Mouse (Mus musculus) hindbrain, embryonic 11.5 days (tissue): ENCODE measurements around the gene Eif2ak1. TPM values are rescaled to one million over a fixed set of nuclear protein-coding genes. Genes with fewer than 3 reads are reported as not detected.

Source experiments
- ATAC-seq: fragments of 200-750 bp; cut with Nextera tagmentation; 2 replicates; pipeline ENCODE4 v1.8.0; 2017; ENCODE audit warnings: mild to moderate bottlenecking, moderate TSS enrichment, moderate library complexity; ENCODE audit not compliant: low FRiP score
- DNase-seq: peaks from one replicate; pipeline ENCODE4 v3.0.0-alpha.2; 2015; ENCODE audit warnings: low spot score
- H3K27ac ChIP-seq: fragments of 300-500 bp; sonication (generic); 2 replicates; pipeline ENCODE4 v1.5.1; 2014; ENCODE audit warnings: mild to moderate bottlenecking, low read depth, low read length
- H3K27me3 ChIP-seq: fragments of 300-500 bp; sonication (generic); 2 replicates; pipeline ENCODE4 v1.6.1; 2014; ENCODE audit warnings: mild to moderate bottlenecking, low read length, moderate library complexity, mixed read lengths; ENCODE audit not compliant: control insufficient read depth, insufficient read depth
- H3K36me3 ChIP-seq: fragments of 300-500 bp; sonication (generic); 2 replicates; pipeline ENCODE4 v1.6.1; 2014; ENCODE audit warnings: mild to moderate bottlenecking, low read length, moderate library complexity, mixed read lengths; ENCODE audit not compliant: control insufficient read depth, insufficient read depth
- H3K4me1 ChIP-seq: fragments of 300-500 bp; sonication (generic); replicated peaks from 2 replicates; pipeline ENCODE4 v1.6.1; 2014; ENCODE audit warnings: low read length, mixed read lengths; ENCODE audit not compliant: control insufficient read depth, insufficient read depth
- H3K4me2 ChIP-seq: fragments of 300-500 bp; sonication (generic); replicated peaks from 2 replicates; pipeline ENCODE4 v1.6.1; 2014; ENCODE audit warnings: mild to moderate bottlenecking, low read depth, low read length
- H3K4me3 ChIP-seq: fragments of 300-500 bp; sonication (generic); 2 replicates; pipeline ENCODE4 v1.5.1; 2014; ENCODE audit warnings: low read depth, low read length
- H3K9ac ChIP-seq: fragments of 300-500 bp; sonication (generic); 2 replicates; pipeline ENCODE4 v1.6.1; 2014; ENCODE audit warnings: low read depth, low read length
- H3K9me3 ChIP-seq: fragments of 300-500 bp; sonication (generic); 2 replicates; pipeline ENCODE4 v1.6.1; 2016; ENCODE audit warnings: low read length; ENCODE audit not compliant: control insufficient read depth
- WGBS: fragments of 180-500 bp; shearing (Covaris S2); extraction: QIAGEN DNeasy Blood & Tissue Kit; methylation state at CpG from one replicate; pipeline ENCODE4 v1.1.7; 2014; 5-methylcytosine and 5-hydroxymethylcytosine counted together
- polyA plus RNA-seq: library from polyadenylated mRNA; unstranded; fragments of >200 nt; fragmentation: Nextera tagmentation; extraction: Ambion mirVana; gene quantifications from 2 replicates; pipeline ENCODE4 v1.2.1, GENCODE M21; 2014

The Eif2ak1 gene
- polyA plus RNA-seq, 1 experiment from 2014 or later, result 55.2 TPM

DNA sequence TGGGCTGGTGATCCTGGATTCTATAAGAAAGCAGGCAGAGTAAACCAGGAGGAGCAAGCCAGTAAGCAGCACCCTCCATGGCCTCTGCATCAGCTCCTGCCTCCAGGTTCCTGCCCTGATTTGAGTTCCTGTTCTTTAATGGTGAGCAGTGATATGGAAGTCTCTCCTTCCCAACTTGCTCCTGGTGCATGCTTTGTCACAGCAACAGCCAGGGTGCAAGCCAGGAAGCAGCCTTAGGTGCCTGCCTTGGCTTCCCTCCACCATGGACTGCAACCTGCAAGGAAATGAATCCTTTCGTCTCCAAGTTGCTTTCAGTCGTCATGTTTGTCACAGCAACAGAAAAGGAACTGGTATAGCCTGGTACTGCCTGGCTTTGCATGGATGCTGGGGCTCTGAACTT lies 3.0 kb upstream of the Eif2ak1 start:
- DNase-seq, result no peak
- Histone ChIP-seq H3K4me2 (no peak overlapping the region), H3K27me3 (no peaks in the 10 kb centered on the region), H3K9me3 (no peaks in the 10 kb centered on the region), H3K36me3 (no peaks in the 10 kb centered on the region), H3K9ac (no peak overlapping the region), H3K27ac (no peak overlapping the region), H3K4me3 (no peak overlapping the region), H3K4me1 (peaks cover 3% of the 10 kb centered on the region; the same call in 1 of the 2 replicates)
- 83% methylated on average over 2 of the region's 2 CpGs for WGBS
- ATAC-seq, result no peak

DNA sequence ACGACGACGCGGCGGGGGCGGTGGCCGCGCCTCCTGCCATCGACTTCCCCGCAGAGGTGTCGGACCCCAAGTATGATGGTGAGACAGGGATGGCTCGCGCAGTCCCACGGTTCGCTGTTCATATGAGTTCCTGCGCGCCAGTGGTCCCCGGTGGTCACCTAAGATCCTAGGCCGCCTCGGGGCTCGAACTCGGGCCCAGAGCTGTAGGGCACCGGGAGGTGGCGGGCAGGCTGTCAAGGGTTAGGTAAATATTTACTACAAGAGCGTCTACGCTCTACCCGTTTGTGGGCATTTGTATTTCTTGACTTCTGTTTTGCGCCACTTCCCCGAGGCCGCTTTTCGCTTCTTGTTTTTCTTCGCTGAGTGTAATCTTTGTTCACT lies 333 bp downstream of the Eif2ak1 start:
- no peaks in the 10 kb centered on the region for H3K9me3 ChIP-seq
- peaks cover 3% of the 10 kb centered on the region; the same call in 1 of the 2 replicates for H3K4me1 ChIP-seq
- peak overlapping the region; percentile 86 for H3K4me3 ChIP-seq
- no peaks in the 10 kb centered on the region for H3K27me3 ChIP-seq
- no peak overlapping the region for H3K27ac ChIP-seq
- H3K4me2 ChIP-seq, result peak overlapping the region; percentile 60
- H3K36me3 ChIP-seq, result no peaks in the 10 kb centered on the region
- peak overlapping the region; percentile 78 for H3K9ac ChIP-seq
- DNase-seq (no peak), ATAC-seq (peak; percentile 82)
- under 1% methylated on average over 32 of the region's 32 CpGs for WGBS

GRCm38 (mm10) chr5:143818461-143818860 lies 873 bp downstream of the Eif2ak1 start:
- Histone ChIP-seq H3K27ac (no peak overlapping the region), H3K4me3 (peak overlapping the region; percentile 86), H3K4me1 (peaks cover 3% of the 10 kb centered on the region; the same call in 1 of the 2 replicates), H3K4me2 (peak overlapping the region; percentile 60), H3K36me3 (no peaks in the 10 kb centered on the region), H3K9ac (peak overlapping the region; percentile 78), H3K27me3 (no peaks in the 10 kb centered on the region), H3K9me3 (no peaks in the 10 kb centered on the region)
- DNase-seq (no peak), ATAC-seq (no peak)
- WGBS, result 19% methylated on average over 10 of the region's 10 CpGs

DNA sequence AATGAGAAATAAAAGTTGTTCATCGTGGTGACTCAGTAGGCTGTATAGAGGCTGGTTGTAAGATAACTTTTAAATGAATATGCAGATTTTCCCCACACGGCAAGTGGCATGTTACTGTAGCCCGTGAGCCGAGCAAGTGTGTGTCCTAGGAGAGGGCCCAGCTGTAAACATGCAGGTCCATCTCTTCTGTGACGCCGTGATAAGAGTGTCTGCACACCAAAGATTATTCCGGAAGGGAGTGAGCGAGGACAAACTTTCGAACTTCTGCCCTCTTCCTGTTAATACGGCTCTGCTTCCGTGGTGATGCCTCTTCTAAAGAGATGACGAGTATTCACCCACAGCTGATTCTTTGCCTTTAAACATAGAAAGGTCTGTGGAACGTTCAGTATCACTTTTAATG lies 1.4 kb downstream of the Eif2ak1 start:
- Histone ChIP-seq H3K4me1 (peaks cover 3% of the 10 kb centered on the region; the same call in 1 of the 2 replicates), H3K27ac (no peak overlapping the region), H3K4me2 (no peak overlapping the region), H3K4me3 (peak overlapping the region; percentile 86; the same call in 1 of the 2 replicates), H3K36me3 (no peaks in the 10 kb centered on the region), H3K9ac (no peak overlapping the region), H3K9me3 (no peaks in the 10 kb centered on the region), H3K27me3 (no peaks in the 10 kb centered on the region)
- no peak for DNase-seq
- 88% methylated on average over 13 of the region's 13 CpGs for WGBS
- no peak for ATAC-seq

DNA sequence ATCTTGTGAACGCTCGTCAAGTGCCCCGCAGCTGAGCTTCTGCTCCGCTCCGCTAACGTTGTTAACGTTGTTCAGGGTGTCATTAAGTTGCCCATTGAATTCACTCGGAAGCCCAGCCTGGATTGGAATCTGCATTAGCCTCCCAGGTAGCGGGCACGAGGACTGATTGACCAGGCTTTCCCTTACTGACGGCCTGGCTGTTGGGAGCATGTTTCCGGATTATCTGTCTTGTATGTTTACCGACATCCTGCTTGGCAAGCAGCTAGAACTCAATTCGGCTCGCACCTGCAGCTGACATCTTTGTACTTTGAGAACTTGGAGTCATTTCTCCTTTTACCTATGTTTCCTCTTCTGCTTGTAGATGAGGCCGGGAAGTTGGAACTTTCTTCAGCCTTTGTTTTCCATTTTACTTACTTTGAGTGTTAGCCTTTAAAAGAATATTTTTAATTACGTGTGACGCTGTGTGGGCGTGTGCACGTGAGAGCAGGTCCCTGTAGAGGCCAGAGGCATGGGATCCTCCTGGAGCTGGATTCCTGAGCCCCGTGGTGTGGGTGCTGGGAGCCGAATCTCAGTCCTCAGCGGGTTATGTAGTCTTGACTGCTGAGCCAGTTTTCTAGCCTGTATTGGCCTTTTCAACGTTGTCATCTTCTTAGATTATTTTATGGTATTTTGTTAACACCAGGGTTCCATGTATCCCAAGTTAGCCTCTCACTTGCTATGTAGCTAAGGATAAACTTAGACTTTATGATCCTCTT lies 2.5 kb downstream of the Eif2ak1 start:
- Histone ChIP-seq H3K27me3 (no peaks in the 10 kb centered on the region), H3K4me1 (peaks cover 3% of the 10 kb centered on the region; the same call in 1 of the 2 replicates), H3K4me3 (no peak overlapping the region), H3K9me3 (no peaks in the 10 kb centered on the region), H3K36me3 (no peaks in the 10 kb centered on the region), H3K27ac (no peak overlapping the region), H3K9ac (no peak overlapping the region), H3K4me2 (no peak overlapping the region)
- ATAC-seq (no peak), DNase-seq (no peak)
- 91% methylated on average over 24 of the region's 24 CpGs for WGBS

DNA sequence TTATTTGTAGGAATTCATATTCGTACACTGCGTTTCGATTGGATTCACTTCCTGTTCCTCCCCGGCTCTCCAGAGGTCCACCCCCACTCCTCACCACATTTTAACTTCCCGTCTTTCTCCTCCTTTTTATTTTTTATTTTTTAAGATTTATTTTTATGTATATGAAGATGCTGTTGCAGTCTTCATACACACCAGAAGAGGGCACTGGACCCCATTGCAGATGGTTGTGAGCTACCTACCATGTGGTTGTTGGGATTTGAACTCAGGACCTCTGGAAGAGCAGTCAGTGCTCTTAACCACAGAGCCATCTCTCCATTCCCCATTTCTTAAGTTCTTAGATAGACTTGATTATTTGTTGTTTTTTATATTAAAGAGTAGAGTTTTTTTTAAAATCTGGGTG lies 3.2 kb downstream of the Eif2ak1 start:
- no peaks in the 10 kb centered on the region for H3K9me3 ChIP-seq
- H3K36me3 ChIP-seq, result no peaks in the 10 kb centered on the region
- H3K4me1 ChIP-seq, result peaks cover 3% of the 10 kb centered on the region; the same call in 1 of the 2 replicates
- WGBS, result 94% methylated on average over 5 of the region's 5 CpGs
- no peaks in the 10 kb centered on the region for H3K27me3 ChIP-seq
- H3K4me3 ChIP-seq, result no peak overlapping the region
- DNase-seq, result no peak
- no peak overlapping the region for H3K9ac ChIP-seq
- no peak for ATAC-seq
- no peak overlapping the region for H3K4me2 ChIP-seq
- H3K27ac ChIP-seq, result no peak overlapping the region

GRCm38 (mm10) chr5:143871547-143872169 lies 54.1 kb downstream of the Eif2ak1 start:
- Histone ChIP-seq H3K27ac (no peak overlapping the region), H3K9ac (no peak overlapping the region), H3K9me3 (no peaks in the 10 kb centered on the region), H3K4me2 (no peak overlapping the region), H3K36me3 (0 out of 2 replicates have a peak, but pooled peaks cover 4% of the 10 kb centered on the region), H3K27me3 (no peaks in the 10 kb centered on the region), H3K4me3 (no peak overlapping the region), H3K4me1 (no peaks in the 10 kb centered on the region)
- ATAC-seq (no peak), DNase-seq (no peak)
- 92% methylated on average over 11 of the region's 11 CpGs for WGBS

GRCm38 (mm10) chr5:143874571-143874970 lies 57.0 kb downstream of the Eif2ak1 start:
- H3K4me1 ChIP-seq, result no peaks in the 10 kb centered on the region
- H3K4me3 ChIP-seq, result no peak overlapping the region
- no peaks in the 10 kb centered on the region for H3K27me3 ChIP-seq
- H3K4me2 ChIP-seq, result no peak overlapping the region
- 0 out of 2 replicates have a peak, but pooled peaks cover 4% of the 10 kb centered on the region for H3K36me3 ChIP-seq
- no peak overlapping the region for H3K9ac ChIP-seq
- H3K27ac ChIP-seq, result no peak overlapping the region
- no peaks in the 10 kb centered on the region for H3K9me3 ChIP-seq
- DNase-seq (no peak), ATAC-seq (no peak)
- WGBS, result 80% methylated on average over 4 of the region's 4 CpGs

DNA sequence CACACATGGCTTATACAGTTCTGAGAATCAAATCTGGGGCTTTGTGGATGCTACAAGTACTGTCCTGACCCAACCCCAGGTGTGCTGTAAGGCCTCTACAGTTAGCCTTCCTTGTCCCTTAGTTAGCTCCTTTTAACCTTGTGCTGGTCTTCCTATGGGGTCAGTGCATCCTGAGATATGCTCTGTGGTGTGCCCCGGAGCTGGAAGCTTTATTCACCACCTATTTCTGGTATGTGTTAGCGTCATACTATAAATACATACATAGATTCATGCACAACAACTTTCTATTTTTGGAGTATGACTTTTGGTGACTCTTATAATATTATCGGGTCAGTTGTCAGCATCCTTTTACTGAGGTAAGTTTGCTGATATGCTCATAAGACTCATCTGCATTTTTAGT lies 67.7 kb downstream of the Eif2ak1 start:
- DNase-seq, result no peak
- H3K4me3 ChIP-seq, result no peak overlapping the region
- 97% methylated on average over 3 of the region's 3 CpGs for WGBS

More for the DNA sequence above, 67.7 kb downstream of the Eif2ak1 start:
- Histone ChIP-seq H3K27ac (no peak overlapping the region), H3K4me2 (no peak overlapping the region), H3K4me1 (no peaks in the 10 kb centered on the region), H3K36me3 (peaks cover 19% of the 10 kb centered on the region), H3K9me3 (no peaks in the 10 kb centered on the region), H3K27me3 (no peaks in the 10 kb centered on the region), H3K9ac (no peak overlapping the region)
- ATAC-seq, result no peak
